Mouse (Mus musculus): ENCODE results near the gene Prodh2. TPM values are rescaled to one million over a fixed set of nuclear protein-coding genes. Genes with fewer than 3 reads are reported as not detected.
"Not testable (repeated sequence)": the region's sequence is repeated elsewhere in the genome, so short reads cannot be mapped to it uniquely, and the experiment has no call there.

Prodh2 gene
- total RNA-seq, 2 experiments from 2014 or later, result not detected

DNA sequence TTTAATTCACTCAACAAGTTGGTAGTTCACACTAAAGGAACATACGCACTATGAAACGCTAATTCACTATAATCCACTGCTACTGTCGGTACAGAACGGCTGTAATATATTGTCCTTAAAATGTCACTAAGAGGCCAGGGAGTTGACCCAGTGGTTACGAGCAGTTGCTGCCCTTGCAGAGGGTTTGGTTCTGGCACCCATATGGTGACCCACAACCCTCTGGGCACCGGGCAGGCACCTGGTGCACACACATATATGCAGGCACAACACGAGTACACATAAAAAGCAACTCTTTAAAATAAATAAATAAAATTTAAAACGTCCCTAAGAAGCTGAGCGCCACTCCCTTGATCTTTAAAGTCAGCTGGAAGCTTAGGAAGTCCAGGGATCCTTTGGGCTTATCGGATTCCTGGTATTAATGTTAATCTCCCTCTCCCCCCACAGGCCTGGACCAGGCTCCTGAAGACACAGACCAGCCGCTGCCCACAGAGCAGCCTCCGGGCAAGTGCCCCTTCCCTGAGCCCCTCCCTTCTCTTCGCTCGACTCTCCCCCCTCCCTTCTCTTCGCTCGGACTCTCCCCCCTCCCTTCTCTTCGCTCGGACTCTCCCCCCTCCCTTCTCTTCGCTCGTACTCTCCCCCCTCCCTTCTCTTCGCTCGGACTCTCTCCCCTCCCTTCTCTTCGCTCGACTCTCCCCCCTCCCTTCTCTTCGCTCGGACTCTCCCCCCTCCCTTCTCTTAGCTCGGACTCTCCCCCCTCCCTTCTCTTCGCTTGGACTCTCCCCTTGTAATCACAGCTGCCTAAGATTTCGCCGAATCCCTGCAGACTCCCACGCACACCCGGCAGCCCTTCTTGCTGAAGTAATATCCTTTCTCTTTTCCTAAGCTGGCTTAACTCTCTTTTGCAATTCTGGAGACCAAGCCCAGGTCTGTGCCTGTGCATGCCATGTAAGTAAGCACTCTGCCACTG is 15.7 kb upstream of the Prodh2 start:
- intact Hi-C loops (cut with DNase I), result no loop called here
- no peak for DNase-seq (ENCODE audit: low spot score)

DNA sequence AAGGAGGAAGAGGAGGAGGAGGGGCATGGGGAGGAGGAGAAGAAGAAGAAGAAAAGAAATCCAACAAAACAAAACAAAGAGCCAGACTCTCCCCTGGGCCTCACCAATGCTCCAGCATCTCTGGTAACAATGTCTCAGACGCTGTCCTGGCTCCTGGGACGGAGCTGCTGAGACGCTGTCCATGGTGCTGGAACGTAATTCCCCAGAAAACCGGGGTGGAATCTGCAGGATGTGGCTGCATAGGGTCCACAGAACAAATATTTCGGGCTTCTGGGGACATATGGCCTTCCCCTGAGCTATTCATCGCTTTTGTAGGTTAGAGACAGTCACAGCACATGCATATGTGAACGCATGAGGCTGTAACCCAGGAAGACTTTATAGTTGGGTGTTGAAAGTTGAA is 9.2 kb upstream of the Prodh2 start:
- intact Hi-C loops (cut with DNase I), result no loop called here
- no peak for DNase-seq (ENCODE audit: low spot score)

DNA sequence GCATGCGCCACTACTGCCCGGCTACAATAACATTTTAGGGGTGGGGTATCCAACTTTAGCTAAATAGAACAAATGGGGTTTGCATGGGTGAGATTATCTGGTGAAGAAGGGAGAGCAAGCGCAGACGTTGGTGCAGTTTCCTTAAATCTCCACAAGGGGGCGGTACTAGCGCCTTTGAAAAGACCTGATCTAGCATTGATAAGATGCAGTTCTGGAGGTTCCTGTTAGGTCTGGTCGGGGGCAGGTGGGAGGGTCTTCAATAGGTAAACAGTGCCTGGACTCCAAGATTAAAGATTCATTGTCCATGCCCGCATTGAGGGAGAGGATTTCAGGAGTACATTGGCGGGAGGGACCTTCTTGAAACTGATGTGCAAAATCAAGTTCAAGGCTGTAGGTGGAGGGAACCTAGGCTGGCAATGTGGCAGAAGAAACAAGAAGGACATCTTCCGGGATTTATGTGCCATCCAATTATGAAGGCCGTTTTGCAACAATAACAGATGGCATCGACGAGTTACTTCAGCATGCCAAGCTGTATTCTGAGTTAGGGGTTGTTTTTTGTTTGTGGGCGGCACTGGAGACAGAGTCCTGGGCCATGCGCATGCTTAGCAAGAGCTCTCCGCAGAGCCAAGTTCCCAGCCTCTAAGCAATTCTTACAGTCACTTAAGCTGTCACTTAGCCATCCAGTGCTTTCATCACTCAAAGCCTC is 3.0 kb upstream of the Prodh2 start:
- no peak for DNase-seq (ENCODE audit: low spot score)
- intact Hi-C loops (cut with DNase I), result loop anchor here (5.0 kb wide), 2 partner anchors 48 to 57 kb away; no protein-coding TSS in a partner anchor

- no peak for DNase-seq (ENCODE audit: low spot score)
- intact Hi-C loops (cut with DNase I), result loop anchor here (5.0 kb wide), 2 partner anchors 49 to 56 kb away; no protein-coding TSS in a partner anchor
Measured at GRCm38 (mm10) chr7:30490957-30491307, 2.5 kb upstream of the Prodh2 start.

DNA sequence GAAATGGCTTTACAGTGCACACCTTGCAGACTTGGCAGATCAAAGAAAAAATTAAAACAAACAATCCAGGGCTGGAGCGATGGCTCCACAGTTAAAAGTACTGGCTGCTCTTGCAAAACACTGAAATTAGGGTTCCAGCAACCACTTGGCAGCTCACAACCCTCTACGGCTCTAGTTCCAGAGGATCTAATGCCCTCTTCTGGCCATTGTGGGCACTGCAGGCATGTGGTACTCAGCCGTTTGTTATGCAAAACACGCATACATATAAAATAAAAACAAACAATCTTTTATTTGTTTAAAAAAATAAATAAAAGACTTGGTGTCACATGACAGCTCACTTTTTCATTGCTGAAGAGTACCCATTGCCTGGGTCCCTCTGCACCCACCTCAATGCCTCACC is 657 bp upstream of the Prodh2 start:
- intact Hi-C loops (cut with DNase I), result loop anchor here (2.0 to 5.0 kb wide), 3 partner anchors 50 to 120 kb away; no protein-coding TSS in a partner anchor
- DNase-seq (ENCODE audit: low spot score), result peak; percentile 30

DNA sequence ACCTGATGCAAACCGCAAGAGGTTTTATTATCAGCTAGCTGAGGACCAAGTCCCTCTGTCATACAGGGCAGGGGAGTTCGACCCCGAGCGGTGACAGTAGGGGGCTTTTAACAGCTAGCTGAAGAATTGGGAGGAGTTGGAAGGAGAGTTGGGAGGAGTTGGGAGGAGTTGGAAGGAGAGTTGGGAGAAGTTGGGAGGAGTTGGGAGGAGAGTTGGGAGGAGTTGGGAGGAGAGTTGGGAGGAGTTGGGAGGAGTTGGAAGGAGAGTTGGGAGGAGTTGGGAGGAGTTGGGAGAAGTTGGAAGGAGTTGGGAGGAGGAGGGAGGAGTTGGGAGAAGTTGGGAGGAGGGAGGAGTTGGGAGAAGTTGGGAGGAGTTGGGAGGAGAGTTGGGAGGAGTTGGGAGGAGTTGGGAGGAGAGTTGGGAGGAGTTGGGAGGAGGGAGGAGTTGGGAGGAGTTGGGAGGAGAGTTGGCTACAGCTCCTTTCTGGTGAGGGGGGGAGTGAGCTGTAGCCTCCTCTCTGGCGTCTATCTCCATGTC is 2.2 kb downstream of the Prodh2 start:
- intact Hi-C loops (cut with DNase I); DNase-seq (ENCODE audit: low spot score): not testable (repeated sequence)

DNA sequence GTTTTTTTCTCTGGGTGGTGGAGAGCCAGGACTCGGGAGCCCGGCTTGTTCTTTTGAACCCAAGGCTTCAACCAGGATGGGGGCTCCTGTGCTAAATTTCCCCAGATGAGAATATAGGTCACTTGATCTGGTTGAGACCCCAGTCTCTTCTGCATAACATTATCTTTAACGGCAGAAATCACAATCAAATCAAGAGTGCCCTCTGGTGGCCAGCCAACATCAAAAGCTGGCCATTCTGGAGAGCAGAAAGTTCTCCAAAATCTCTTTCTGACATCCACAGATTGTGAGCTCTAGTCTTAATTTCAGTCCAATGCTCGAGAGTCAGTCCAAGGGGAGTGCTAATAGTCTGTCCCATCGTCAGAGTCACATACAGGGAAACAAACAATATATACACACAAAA is 7.7 kb downstream of the Prodh2 start:
- intact Hi-C loops (cut with DNase I); DNase-seq (ENCODE audit: low spot score): not testable (repeated sequence)

DNA sequence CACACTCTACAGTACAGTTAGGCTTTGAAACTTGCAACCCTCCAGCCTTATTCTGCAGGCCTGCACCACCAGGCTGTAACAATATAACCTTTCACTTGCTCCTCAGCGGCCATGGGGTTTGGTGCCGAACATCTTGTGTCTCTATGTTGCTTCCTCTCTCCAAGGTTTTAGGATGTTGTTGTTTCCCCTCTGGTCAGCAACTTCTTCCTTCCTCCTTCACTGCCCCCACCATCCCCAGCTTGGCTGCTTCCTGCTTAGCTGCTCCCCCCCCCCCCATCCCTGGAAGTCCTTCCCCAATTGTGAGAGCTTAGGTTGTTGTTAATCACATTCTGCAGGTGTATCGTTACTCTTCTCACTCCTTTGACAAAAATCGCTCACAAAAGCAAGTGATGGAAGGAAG is 14.6 kb downstream of the Prodh2 start:
- DNase-seq (ENCODE audit: low spot score), result no peak
- intact Hi-C loops (cut with DNase I), result no loop called here

DNA sequence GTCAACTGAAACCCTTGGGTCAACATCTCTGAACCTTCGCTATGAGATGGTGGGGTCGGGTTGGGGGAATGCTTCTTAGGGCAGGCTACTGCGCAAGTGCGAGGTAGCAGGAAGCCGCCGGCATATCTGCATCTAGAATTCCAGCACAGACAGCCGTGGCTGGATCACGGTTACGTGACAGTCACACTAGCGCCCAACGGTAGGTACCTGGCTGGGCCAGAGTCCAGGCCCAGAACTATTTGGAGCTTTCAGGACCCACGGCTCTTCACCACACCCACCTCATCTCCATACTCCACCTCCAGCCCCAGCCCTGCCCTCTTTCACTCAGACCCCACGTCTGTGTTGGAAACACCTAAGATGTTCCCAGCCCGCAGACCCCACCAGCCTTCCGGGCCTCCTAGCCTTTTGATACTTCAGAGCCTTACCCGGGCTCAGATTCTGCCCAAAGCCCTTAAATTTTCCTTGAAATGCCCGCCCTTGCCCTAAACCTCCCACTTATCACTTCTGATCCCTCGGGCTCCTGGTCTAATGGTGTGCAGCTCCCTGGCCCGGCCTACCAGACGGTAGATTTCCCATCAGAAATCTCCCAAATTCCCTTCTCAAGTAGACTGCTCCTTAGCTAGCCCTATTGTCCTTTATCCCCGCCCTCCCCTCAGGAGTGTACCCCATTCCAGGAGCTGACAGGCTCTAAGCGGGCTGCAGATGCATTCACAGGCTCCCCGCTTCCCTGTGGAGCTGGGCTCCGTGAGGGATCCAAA is 21.8 kb downstream of the Prodh2 start:
- intact Hi-C loops (cut with DNase I), result no loop called here
- DNase-seq (ENCODE audit: low spot score), result no peak

DNA sequence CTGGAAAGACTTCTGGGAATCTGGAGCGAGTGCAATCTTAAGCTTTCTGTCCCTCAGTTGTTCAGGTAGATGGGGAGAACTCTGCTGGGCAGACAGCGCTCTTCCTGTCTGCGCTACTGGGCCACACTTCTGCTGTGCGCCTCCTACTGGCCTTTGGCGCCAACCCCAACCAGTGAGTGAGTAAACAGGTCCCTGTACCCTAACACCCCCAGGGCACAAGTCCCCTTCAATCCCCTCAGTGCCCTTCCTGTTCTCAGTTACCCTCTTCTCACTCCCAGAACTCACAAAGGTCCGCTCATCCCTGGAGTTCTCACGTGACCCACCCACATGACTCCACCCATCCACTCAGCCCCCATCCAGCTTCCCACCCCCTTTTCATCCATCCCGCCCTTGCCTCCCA is 24.9 kb downstream of the Prodh2 start:
- intact Hi-C loops (cut with DNase I), result no loop called here
- no peak for DNase-seq (ENCODE audit: low spot score)

- DNase-seq (ENCODE audit: low spot score), result no peak
- intact Hi-C loops (cut with DNase I), result no loop called here
Measured at GRCm38 (mm10) chr7:30520396-30520795, 27.0 kb downstream of the Prodh2 start.

- intact Hi-C loops (cut with DNase I), result no loop called here
- no peak for DNase-seq (ENCODE audit: low spot score)
Measured at GRCm38 (mm10) chr7:30520856-30521255, 27.4 kb downstream of the Prodh2 start.

GRCm38 (mm10) chr7:30522871-30523270 is 29.4 kb downstream of the Prodh2 start:
- DNase-seq (ENCODE audit: low spot score), result no peak
- intact Hi-C loops (cut with DNase I), result no loop called here

DNA sequence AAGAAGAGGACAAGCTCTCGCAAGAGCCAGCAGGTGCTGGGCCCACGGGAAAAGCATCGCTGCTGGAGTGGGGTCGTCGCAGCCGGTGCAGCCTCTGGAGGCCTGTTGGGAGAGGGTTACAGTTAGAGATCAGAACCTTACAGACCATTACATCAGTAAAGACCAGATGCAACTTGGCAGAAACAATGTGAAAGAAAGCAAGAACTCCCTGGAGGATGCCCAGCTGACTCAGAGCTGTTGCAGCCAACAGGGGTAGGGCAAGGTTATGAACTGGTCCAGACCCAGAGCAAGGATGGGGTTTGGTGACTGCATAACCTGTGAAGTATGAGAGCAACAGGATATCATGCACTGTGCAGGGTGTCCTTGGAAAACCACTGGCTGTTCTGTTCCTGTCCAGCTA is 31.1 kb downstream of the Prodh2 start:
- DNase-seq (ENCODE audit: low spot score), result no peak
- intact Hi-C loops (cut with DNase I), result no loop called here

- intact Hi-C loops (cut with DNase I), result no loop called here
- no peak for DNase-seq (ENCODE audit: low spot score)
Measured at GRCm38 (mm10) chr7:30525954-30526353, 32.5 kb downstream of the Prodh2 start.

GRCm38 (mm10) chr7:30526399-30526798 is 33.0 kb downstream of the Prodh2 start:
- no peak for DNase-seq (ENCODE audit: low spot score)
- intact Hi-C loops (cut with DNase I), result no loop called here

DNA sequence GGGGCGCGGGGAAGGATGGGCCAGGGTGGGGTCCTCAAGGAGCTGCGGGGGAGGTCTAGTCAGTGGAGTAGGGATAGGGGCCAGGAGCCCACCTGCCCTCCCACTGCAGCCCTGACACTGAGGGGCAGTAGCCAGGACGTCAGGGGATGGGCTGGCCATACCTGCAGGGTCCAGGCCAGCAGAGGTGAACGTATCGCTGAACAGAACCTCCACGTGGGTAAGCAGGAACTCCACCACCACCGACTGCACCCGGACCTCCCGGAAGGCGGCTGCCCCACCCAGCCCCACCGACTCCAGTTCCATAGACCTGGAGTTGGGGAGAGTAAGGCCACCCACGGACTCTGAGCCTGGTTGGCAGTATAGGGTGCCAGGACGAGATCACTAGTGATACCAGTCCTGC is 33.6 kb downstream of the Prodh2 start:
- DNase-seq (ENCODE audit: low spot score), result no peak
- intact Hi-C loops (cut with DNase I), result no loop called here

DNA sequence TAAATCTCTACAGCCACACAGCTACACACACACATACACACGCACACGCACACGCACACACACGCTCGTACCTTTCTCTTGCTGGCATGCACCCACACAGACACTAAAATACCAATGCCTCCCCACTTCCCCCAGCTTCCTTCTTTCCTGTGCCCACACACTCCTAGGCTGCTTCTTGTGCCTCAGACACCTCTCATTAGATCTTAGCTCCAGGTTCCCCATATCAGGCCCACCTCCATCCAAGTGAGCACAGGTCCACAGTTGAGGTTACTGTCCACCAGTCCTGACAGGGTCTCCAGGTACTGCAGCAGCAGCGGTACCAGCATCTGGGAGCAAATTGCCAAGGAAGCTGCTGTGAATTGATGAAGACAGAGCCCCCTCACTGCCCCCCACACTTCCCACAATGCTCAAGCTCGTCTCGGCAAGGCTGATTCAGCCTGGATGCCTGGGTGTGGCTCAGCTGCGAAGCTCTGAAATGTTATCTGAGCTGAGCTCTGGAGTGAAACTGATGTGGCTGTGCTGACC is 37.9 kb downstream of the Prodh2 start:
- intact Hi-C loops (cut with DNase I), result no loop called here

GRCm38 (mm10) chr7:30532931-30533330 is 39.5 kb downstream of the Prodh2 start:
- intact Hi-C loops (cut with DNase I), result no loop called here

More for the DNA sequence above, 37.9 kb downstream of the Prodh2 start:
- no peak for DNase-seq (ENCODE audit: low spot score)

More at GRCm38 (mm10) chr7:30532931-30533330, 39.5 kb downstream of the Prodh2 start:
- DNase-seq (ENCODE audit: low spot score), result no peak

Measured in heart, postnatal 25 days (tissue).